Mouse (Mus musculus): ENCODE data around the gene Smarcd2. TPM values are rescaled to one million over a fixed set of nuclear protein-coding genes. Genes with fewer than 3 reads are reported as not detected.
A peak's percentile ranks its signal among the peaks of the same experiment; 100 is the strongest.

Smarcd2 gene
- total and polyA plus RNA-seq, 3 experiments = 94.3 to 116 (median 110) TPM

DNA sequence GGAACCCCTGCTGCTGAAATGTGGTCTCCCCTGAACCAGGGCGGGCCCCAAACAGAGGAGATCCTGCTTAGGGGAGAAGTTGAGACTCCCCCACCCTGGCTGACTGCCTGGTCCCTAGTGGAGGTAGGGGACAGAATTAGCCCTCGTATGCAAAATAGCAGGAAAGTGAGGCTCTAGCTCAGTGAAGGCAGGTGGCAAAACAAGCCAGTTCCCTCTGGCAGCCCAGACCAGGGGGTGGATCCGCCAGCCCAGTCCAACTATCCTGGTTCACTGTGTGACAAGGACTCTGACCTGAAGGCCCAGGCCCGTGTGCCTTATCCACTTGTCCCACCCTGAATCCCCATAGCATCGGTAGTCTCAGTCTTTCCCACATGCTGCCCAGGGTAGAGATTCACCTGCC is 37.4 kb upstream of the Smarcd2 start:
- H3K4me3 ChIP-seq (replicated peaks in 1 of 3; ENCODE audit: low read depth in 2 of 3, low read length in 2 of 3, poor library complexity in 1 of 3) = peak overlapping the region in 2 of 3 experiments; percentile 18 to 75
- DNase-seq (ENCODE audit: extremely low read depth) = peak; percentile 93
- H3K79me2 ChIP-seq (replicated peaks; ENCODE audit: control insufficient read depth, extremely low read depth, insufficient read depth, poor library complexity, severe bottlenecking) = peaks cover 37% of the 10 kb centered on the region
- H3K27ac ChIP-seq (ENCODE audit: insufficient read depth, low read depth) = peak overlapping the region; percentile 99
- no peaks in the 10 kb centered on the region for H3K9me3 ChIP-seq (replicated peaks; ENCODE audit: low read length)
- dilution Hi-C loops (cut with MboI; ENCODE audit: extremely low pct_ligation_motif_present, extremely low pct_unique_long_range_greater_than_20kb, low sequenced_read_pairs) (no loop called here), in situ Hi-C loops (cut with MboI; ENCODE audit: low pct_ligation_motif_present, low pct_unique_long_range_greater_than_20kb, low sequenced_read_pairs) (loop anchor here (25.0 kb wide), 1 partner anchor 452 kb away; the partner anchor contains the start of genes Milr1 and Pecam1)
- H3K4me1 ChIP-seq (ENCODE audit: control insufficient read depth in 1 of 2, insufficient read depth in 2 of 2) = peaks cover 40 to 72% of the 10 kb centered on the region in 2 experiments
- peak overlapping the region; percentile 55 for H3K4me2 ChIP-seq (ENCODE audit: insufficient read depth, low read depth, poor library complexity, severe bottlenecking)
- H3K27me3 ChIP-seq (replicated peaks) = no peaks in the 10 kb centered on the region
- TF ChIP-seq MAX (IDR thresholded peaks at IDR 0.05; ENCODE audit: low read length) (peak; percentile 57; the same call in 1 of the 2 replicates), POLR2A (IDR thresholded peaks at IDR 0.05; ENCODE audit: low read depth, low read length) (peak; percentile 78), BHLHE40 (IDR thresholded peaks at IDR 0.05; ENCODE audit: low read depth, low read length) (peak; percentile 81), NRF1 (IDR thresholded peaks at IDR 0.05; ENCODE audit: low read depth, low read length) (no peak; the same call in none of the 2 replicates), ZMIZ1 (IDR thresholded peaks at IDR 0.05; ENCODE audit: low read depth, low read length) (peak; percentile 85), USF2 (conservative IDR thresholded peaks at IDR 0.05; ENCODE audit: low read depth, low read length) (no peak), USF1 (IDR thresholded peaks at IDR 0.05; ENCODE audit: low read depth, low read length) (no peak), MEF2A (IDR thresholded peaks at IDR 0.05; ENCODE audit: borderline replicate concordance, low read depth, low read length) (peak; percentile 98), UBTF (IDR thresholded peaks at IDR 0.05; ENCODE audit: low read depth, low read length) (0 out of 2 replicates have a peak, but pooled peaks have one; percentile 20), ZNF384 (IDR thresholded peaks at IDR 0.05; ENCODE audit: low read depth, low read length) (no peak), MAZ (IDR thresholded peaks at IDR 0.05; ENCODE audit: low read depth, low read length) (peak; percentile 97), JUN (IDR thresholded peaks at IDR 0.05; ENCODE audit: insufficient read depth, low read depth, low read length) (no peak), MXI1 (IDR thresholded peaks at IDR 0.05; ENCODE audit: low read depth, low read length) (peak; percentile 45; the same call in 1 of the 2 replicates), MYC (IDR thresholded peaks at IDR 0.05; ENCODE audit: low read depth, low read length) (no peak), ELF1 (IDR thresholded peaks at IDR 0.05; ENCODE audit: low read depth, low read length) (0 out of 2 replicates have a peak, but pooled peaks have one; percentile 35), ZC3H11A (IDR thresholded peaks at IDR 0.05; ENCODE audit: low read depth, low read length) (no peak), IRF4 (IDR thresholded peaks at IDR 0.05; ENCODE audit: low read depth, low read length) (peak; percentile 75; the same call in 1 of the 2 replicates), ZKSCAN1 (IDR thresholded peaks at IDR 0.05; ENCODE audit: borderline replicate concordance, low read depth, low read length) (no peak), EP300 (IDR thresholded peaks at IDR 0.05; ENCODE audit: low read length) (peak; percentile 86), NELFE (IDR thresholded peaks at IDR 0.05; ENCODE audit: low read depth, low read length) (peak; percentile 42; the same call in 1 of the 2 replicates), SMC3 (IDR thresholded peaks at IDR 0.05; ENCODE audit: low read depth, low read length) (peak; percentile 31; the same call in 1 of the 2 replicates), KAT2A (IDR thresholded peaks at IDR 0.05; ENCODE audit: insufficient replicate concordance, low read length) (no peak), RCOR1 (conservative IDR thresholded peaks at IDR 0.05; ENCODE audit: low read depth, low read length) (no peak; the same call in 1 of the 2 replicates), JUND (conservative IDR thresholded peaks at IDR 0.05; ENCODE audit: low read depth, low read length) (no peak; the same call in 1 of the 2 replicates), POLR2AphosphoS2 (IDR thresholded peaks at IDR 0.05; ENCODE audit: low read depth, low read length) (peak; percentile 87), RAD21 (IDR thresholded peaks at IDR 0.05; ENCODE audit: low read depth, low read length) (no peak), HCFC1 (IDR thresholded peaks at IDR 0.05; ENCODE audit: low read depth, low read length) (no peak; the same call in 1 of the 2 replicates), MAFK (IDR thresholded peaks at IDR 0.05; ENCODE audit: insufficient replicate concordance, low read length) (0 out of 2 replicates have a peak, but pooled peaks have one; percentile 54), TCF12 (IDR thresholded peaks at IDR 0.05; ENCODE audit: low read depth, low read length) (peak; percentile 92), CTCF (conservative IDR thresholded peaks at IDR 0.05 in 1 of 2, IDR thresholded peaks at IDR 0.05 in 1 of 2; ENCODE audit: low read depth in 2 of 2, low read length in 2 of 2) (no peak), TBP (conservative IDR thresholded peaks at IDR 0.05; ENCODE audit: low read depth, low read length) (peak; percentile 63; the same call in 1 of the 2 replicates), CHD2 (IDR thresholded peaks at IDR 0.05; ENCODE audit: low read length) (peak; percentile 80), SIN3A (IDR thresholded peaks at IDR 0.05; ENCODE audit: low read length) (peak; percentile 92), E2F4 (IDR thresholded peaks at IDR 0.05; ENCODE audit: insufficient replicate concordance, low read depth, low read length) (no peak), GABPA (IDR thresholded peaks at IDR 0.05; ENCODE audit: insufficient replicate concordance, low read depth, low read length) (no peak), ETS1 (conservative IDR thresholded peaks at IDR 0.05; ENCODE audit: low read depth, low read length) (peak; percentile 84), PAX5 (IDR thresholded peaks at IDR 0.05; ENCODE audit: low read length) (no peak)
- H3K36me3 ChIP-seq (replicated peaks in 1 of 2; ENCODE audit: control insufficient read depth in 1 of 2, insufficient read depth in 1 of 2, low read length in 1 of 2) = peaks cover 34 to 35% of the 10 kb centered on the region in 2 experiments
- H3K9ac ChIP-seq (ENCODE audit: insufficient read depth, low read depth) = peak overlapping the region; percentile 57
